Mouse (Mus musculus) mouse embryonic stem cell (cell line): ENCODE measurements around the gene Ube2q1.
"Not testable (repeated sequence)": the region's sequence is repeated elsewhere in the genome, so short reads cannot be mapped to it uniquely, and the experiment has no call there.

ENCODE experiments used
- in situ Hi-C, 2 experiments: fragments of 300-500 bp; cut with MboI; formaldehyde crosslinking; loops; 1 replicate in 1 of 2; 3 replicates in 1 of 2; pipeline ENCODE4 v1.14.3; 2019 to 2020; ENCODE audit warnings: low sequenced_read_pairs in 2 of 2, low pct_unique_long_range_greater_than_20kb in 1 of 2, mixed read lengths in 1 of 2; ENCODE audit not compliant: unreplicated experiment in 1 of 2

Ube2q1 gene

DNA sequence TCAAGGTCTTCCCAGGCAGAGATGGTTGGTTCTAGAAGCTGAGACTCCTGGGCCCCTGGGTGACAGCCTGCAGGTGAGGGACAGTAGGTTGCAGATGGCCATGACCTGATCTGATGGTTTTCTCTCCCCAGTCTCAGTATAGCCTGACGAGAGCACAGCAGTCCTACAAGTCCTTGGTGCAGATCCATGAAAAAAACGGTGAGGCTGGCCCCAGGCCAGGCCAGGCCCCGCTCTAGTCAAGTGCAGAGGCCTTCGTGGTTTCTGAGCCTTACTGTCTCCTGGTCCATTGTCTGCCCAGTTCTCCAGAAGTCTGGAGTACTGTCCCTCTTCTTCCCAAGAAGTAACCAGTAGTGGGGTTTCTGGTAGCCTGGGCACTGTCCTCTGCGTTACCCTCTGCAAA, 8.2 kb downstream of the Ube2q1 start:
- in situ Hi-C loops = no loop called here

DNA sequence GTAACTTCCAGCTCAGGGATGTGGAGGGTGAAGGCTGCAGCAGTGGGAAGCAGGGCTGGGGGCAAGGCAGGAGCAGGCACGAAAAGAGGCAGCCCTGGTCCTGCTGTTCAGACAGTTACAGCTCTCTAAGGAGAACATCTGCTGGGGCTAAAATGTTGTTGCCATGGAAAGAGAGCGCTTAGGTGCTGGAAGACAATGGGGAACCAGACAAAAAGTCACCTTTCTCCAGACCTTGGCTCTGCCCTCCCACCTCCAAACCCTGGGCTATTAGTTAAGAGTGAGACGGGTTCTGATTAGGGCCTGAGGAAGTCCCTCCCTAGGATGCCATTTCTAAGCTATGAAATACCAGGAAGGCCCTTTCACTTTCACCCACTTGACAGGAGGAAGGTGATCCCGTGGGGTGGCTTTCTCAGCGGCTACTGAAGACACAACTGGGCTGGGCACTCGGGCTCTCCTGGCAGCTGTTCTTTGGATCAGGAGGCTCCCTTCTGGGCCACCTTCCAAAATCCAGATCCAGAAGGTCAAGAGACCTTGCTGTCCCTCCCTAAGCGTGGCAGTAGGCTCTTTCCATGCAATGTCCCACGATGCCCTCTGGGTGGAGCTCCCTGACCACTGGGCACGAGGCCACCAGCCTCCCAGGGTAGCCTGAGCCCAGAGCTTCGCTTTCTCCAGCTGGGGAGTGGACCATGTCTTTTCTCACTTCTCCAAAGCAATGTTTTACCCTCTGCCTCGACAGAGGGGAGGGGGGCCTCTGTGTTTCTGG, 11.8 kb downstream of the Ube2q1 start:
- in situ Hi-C loops = loop anchor here in 1 of 2 experiments (5.0 kb wide), 1 partner anchor 67 kb away; no protein-coding TSS in a partner anchor

DNA sequence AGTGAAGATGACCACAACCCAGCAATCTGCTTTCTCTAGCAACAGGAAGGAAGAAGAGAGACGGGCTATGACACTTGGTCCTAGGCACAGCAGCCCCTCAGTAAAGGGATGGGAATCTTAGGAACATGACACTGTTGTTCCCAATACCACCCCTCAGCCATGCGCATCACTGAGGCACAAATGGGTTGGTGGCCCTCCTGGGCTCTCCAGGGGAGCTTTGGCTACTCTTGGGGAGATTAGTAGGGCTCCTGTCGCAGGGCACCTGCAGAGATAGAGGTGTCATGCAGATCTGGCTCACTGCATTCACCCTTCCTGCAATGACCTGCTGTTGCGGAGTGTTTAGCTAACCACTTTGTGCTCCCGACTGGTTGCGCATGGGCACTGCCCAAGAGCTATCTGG, 12.9 kb downstream of the Ube2q1 start:
- in situ Hi-C loops = loop anchor here in 1 of 2 experiments (5.0 kb wide), 1 partner anchor 66 kb away; no protein-coding TSS in a partner anchor

DNA sequence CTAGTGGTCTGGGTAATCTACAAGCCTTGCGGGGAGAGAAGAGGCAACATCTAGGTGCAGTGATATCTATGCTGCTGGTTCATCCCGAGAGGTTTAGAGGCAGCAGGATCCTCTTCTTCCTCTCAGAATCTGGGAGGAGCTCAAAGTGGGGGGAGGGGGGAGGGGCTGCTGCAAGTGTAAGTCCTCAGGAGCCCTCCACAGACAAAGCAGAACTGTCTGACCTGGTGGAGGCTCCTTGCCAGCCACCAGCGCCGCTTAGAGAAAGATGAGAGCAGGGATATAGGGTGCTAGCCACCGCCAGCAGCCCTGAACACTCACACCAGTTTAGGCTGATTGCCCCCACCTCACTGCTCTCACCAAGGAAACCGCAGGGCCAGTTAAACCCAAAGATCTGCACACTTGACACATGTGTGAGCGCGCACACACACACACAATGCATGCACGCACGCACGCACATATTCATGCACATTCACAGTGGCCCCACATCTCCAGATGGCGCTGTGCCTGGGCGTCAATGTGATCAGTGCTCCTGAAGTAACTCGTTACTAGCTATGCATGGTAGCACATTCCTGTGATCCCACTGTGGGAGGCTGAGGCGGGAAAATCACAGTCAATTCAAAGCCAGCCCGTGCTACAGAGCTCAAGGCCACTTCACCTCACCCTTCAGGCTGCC, 15.4 kb downstream of the Ube2q1 start:
- in situ Hi-C loops = loop anchor here in 1 of 2 experiments (5.0 kb wide), 1 partner anchor 63 kb away; no protein-coding TSS in a partner anchor

DNA sequence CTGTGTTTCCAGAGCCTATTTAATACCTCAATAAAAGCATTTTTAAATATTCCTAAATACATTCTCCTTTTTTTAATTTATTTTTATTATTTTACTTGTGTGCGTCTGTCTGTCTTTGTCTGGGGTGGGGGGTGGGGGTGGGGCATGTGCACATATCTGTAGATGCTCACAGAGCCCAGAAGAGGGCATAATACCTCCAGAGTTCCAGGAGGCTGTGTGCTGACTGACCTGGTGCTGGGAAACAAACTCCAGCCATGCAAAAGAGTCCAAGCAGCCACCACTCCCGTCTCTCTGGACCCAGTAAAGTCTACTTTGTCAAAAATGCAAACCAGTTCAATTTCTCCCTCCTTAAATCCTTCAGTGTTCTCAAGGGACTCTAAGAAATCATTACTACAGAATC, 21.2 kb downstream of the Ube2q1 start:
- in situ Hi-C loops = no loop called here

DNA sequence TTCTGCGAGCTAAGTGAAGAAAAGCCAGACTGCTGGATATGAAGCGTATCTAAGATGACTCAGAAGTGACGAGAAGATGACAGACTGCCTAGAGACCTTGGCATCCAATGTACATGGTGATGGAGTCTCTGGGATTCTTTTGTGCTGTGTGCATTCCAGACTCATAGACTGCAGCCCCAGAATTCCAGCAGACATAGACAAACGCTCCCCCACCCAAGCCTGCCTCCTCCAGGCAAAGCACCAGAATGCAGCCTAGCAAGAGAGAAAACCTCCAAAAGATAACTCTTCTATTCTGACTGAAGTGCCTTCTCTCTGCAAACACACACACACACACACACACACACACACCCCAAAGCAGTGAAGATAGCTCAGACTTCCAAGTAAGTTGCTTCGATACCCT, 22.3 kb downstream of the Ube2q1 start:
- in situ Hi-C loops = no loop called here

DNA sequence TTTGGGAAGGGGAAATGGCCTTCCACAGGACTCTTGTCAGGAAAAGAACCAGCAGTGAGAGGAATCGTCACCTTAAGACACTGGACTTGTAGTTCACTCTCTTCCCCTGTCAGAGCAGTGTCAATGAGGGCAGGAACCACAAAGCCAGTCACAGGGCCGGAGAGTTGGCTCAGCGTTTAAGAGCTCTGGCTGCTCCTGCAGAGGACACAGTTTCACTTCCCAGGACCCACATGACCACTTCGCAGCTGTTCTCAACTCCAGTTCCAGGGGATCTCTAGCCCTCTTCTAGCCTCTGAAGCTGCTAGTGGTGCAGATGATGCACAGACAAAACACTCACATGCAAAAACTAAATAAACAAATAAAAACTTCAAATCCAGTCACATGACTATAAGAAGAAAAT, 22.9 kb downstream of the Ube2q1 start:
- in situ Hi-C loops = no loop called here

DNA sequence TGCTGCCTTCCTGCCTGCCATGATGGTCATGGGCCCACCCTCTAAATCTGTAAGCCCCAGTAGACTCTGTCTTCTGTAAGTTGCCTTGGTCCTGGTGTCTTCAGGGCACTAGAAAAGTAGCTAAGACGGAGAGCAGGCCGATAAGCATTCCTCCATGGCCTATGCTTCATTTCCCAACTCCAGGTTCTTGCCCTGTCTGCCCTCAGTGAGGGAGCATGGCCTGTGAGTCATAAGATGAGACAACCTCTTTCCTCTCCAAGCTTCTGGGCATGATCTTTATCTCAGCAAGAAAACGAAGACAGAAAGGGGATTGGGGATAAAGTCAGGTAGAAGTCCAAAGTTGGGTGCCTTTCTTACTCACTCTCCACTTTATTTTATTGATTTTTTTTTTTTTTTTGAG, 25.1 kb downstream of the Ube2q1 start:
- in situ Hi-C loops = no loop called here

DNA sequence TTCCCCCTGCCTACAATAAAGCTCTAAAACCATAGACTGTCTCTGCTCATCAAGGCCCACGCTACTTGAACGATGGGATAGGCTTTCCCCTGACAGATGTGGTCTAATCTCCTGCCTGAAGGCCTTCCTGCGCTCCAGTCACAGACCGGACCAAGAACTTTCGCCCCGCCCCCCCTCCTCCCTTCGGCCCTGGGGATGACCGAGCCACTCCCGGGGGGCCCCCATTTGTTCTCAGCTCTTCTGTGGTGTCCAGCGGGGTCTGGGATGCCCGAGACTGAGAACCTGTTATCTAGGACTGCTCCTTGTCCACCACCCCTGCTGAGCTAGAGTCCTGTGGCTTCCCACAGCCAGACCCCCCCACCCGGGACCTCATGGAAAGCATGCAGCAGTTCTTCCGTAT, 26.1 kb downstream of the Ube2q1 start:
- in situ Hi-C loops = no loop called here

DNA sequence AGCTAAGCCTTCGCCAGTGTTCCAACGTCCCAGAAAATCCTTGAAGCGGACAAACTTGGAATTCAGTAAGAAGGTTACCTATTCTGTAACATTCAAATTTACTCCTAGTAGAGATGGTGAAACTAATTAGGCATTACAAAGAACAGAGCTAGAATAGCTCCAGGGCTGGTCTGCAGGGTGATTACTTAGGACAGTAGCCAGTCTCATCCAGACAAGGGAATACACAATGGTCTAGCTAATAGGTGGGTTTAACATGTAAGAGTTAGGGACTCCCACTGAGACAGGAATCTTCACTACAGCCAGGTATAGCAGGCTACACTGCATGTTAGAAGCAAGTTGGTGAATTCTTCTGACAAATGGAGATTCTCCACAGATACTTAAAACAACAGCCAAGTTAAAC, 26.7 kb downstream of the Ube2q1 start:
- in situ Hi-C loops = not testable (repeated sequence)

DNA sequence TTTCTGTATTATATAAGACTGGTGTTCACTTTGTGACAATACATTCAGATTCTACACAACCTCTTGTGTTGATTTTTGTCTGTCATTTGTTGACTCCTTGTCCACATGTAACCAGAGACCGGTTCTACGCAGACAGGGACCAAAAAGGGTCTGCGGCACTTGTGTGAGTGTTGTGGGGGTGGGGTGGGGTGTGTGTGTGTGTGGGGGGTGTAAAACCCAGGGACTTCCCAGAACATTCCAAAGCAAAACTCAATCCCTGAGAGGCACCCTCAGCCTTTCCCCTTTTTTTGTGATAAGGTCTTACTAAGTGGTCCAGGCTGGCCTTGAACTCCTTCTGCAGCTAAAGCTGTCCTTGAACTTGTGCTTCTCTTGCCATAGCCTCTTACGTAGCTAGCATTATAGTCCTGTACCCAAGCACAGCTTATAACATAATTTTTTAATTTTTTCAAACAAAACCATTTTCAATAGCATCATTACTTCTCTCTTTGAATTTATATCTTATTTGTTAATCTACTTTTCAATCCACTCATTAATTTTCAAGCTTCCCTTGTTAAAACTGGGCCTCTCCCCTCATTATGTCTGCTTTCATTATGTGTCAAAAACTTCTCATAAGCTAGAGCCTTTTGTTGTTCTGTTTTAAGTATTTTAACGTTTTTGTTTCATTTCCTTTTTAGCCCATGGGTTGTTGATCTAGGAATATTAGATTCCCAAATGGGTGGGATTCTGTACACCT, 27.5 kb downstream of the Ube2q1 start:
- in situ Hi-C loops = no loop called here

DNA sequence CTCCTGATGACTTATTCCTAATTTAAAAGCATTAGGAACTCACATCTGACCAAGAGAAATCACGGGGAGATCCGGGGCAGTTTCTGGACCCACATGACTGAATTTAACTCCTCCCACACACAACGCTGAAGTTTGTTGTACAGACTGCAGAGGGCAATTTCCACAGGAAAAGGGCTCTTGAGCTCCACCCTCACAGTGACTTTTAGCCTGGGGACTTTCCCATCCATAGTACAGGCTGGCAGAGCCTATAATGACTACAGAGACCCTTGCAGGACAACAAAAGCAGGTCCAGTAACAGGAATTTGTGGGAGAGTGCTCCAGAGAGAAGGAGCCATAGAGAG, 28.1 kb downstream of the Ube2q1 start:
- in situ Hi-C loops = no loop called here

DNA sequence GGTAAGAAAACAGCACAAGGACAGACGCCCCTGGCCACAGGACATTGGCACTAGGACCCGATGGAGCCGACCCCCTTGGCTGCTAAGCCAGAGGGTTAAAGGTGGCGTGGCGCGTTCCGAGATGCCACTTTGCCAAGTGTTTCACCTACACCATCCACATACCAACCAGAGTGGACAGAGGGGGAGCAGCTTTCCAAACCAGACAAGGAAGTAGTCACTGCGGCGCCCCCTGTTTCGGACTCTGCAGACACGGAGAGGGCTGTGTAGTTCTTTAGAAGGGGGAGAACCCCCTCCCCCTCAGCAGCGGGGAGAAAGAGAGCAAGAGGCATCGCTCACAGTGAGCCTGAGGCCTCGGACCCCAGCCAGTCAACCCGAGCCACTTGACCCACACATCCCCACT, 29.5 kb downstream of the Ube2q1 start:
- in situ Hi-C loops = no loop called here

DNA sequence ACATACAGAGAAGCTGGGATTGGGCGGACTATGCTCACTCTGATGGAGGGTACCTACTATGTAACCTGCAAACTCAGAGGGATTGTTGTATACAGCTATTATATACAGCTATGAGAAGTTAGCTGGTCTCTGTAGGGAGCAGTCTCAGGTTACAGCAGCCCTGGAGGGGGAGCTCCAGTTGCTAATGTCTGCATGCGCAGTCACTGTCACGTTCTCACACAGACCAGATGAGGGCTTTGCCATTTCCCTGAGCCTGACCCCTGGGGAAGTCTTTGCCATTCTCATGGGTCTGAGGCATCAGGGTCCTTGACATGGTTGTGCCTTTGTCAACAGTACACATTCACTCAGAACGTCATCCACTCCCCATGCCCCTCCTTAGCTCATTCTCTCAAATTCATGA, 31.8 kb downstream of the Ube2q1 start:
- in situ Hi-C loops = no loop called here

DNA sequence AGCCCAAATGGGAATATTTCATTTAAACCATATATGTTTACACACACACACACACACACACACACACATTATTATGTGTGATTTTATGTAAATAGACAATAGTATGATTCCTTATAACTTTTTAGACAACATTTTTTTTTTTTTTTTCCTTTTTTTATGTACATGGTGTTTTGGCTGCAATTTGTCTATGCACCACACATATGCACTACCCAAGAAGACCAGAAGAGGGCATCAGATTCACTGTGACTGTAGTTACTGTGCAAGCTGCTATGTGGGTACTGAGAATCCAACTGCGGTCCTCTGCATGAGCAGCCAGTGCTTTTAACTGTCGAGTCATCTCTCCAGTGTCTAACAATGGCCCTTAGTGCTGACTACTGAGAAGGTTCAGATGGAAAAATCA, 33.3 kb downstream of the Ube2q1 start:
- in situ Hi-C loops = no loop called here

DNA sequence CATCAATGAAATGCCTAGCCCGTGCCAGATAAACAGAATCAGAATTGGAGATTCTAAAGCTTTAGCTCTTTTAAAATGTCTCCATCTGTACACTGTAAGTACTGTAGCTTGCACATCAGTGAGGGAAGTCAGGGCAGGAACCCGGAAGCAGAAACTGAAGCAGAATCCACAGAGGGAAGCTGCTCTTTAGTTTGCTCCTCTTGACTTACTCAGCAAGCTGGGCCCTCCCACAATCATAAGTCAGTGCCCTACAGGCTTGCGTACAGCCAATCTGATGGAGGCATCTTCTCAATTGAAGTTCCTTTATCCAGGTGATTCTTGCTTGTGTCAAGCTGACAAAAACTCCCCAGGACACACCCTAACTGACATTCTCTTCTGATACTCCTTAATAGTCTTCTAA, 33.8 kb downstream of the Ube2q1 start:
- in situ Hi-C loops = no loop called here

DNA sequence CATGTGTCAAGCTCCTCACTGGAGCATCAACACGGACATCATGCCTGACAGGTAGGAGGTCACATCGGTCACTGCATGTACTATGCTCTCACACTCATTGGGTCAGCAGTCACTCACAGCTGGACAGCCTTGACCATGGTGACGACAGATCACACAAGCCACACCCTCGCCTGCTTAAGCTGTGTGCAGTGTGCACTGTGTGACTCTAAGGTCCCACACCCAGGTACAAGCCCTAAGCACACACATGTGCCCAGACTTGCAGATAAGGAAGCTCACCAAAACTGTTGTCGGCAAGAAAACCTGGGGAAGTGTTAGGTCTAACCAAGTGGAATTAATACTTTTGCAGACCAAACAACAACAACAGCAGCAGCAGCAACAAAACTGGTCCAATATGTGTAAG, 34.5 kb downstream of the Ube2q1 start:
- in situ Hi-C loops = no loop called here

DNA sequence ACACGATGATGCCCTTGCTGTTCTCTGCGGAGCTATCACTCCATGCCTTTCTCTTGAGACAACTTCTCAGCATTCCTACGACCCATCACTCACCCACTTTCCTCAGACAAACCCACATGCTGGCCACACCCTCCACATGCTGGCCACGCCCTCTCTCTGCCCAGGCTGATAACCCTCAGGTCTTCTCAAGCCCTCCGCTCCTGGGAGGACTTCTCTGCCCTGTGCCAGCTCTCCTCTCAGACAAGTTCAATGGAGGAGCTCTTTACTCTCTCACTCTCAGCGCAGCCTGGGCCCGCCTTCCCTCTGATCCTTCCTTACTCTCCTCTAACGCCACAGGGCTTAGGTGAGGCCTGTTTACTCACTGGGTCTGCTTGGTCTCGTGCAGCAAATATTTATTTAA, 35.2 kb downstream of the Ube2q1 start:
- in situ Hi-C loops = no loop called here

DNA sequence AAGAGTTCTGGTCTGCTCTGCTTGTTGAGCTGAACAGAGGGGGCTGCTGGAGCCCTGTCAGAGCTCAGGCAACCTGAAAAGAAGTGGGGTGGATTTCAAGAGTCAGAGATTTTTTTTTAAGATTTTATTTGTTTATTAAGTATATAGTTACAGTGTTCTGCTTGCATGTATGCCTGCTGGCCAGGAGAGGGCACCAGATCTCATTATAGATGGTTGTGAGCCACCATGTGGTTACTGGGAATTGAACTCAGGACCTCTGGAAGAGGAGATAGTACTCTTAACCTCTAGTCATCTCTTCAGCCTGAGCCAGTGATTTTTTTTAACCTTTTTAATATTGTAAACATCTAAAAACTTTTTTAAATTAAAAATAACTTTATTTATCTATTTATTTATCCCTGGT, 37.4 kb downstream of the Ube2q1 start:
- in situ Hi-C loops = loop anchor here in 1 of 2 experiments (5.0 kb wide), 1 partner anchor 41 kb away; no protein-coding TSS in a partner anchor
